Mouse (Mus musculus) left cerebral cortex, adult 18-20 months (tissue): ENCODE measurements at regions not wholly inside any gene's neighbourhood (a gene's known extent, or its start where the extent isn't known, plus 50 kb on each side); places are given as distances from the start of the nearest gene placed in this dataset.

Experiments used
- DNase-seq, 2 experiments: peaks; one replicate each; pipeline ENCODE4 v3.0.0; 2021 to 2022; ENCODE audit warnings: low spot score in 2 of 2, mixed read lengths in 1 of 2

- DNase-seq: no peak
Measured at GRCm38 (mm10) chrX:70871209-70871608, 178.8 kb upstream of the Mamld1 start.

GRCm38 (mm10) chrX:70881326-70881725 lies 168.7 kb upstream of the Mamld1 start:
- DNase-seq: no peak

- DNase-seq: peak; percentile 18 to 37
Measured at GRCm38 (mm10) chrX:70883461-70883860, 166.6 kb upstream of the Mamld1 start.

GRCm38 (mm10) chrX:70894517-70894916 lies 155.5 kb upstream of the Mamld1 start:
- DNase-seq: peak in 1 of 2 experiments; percentile 3

GRCm38 (mm10) chrX:70895554-70895953 lies 154.5 kb upstream of the Mamld1 start:
- DNase-seq: no peak

DNA sequence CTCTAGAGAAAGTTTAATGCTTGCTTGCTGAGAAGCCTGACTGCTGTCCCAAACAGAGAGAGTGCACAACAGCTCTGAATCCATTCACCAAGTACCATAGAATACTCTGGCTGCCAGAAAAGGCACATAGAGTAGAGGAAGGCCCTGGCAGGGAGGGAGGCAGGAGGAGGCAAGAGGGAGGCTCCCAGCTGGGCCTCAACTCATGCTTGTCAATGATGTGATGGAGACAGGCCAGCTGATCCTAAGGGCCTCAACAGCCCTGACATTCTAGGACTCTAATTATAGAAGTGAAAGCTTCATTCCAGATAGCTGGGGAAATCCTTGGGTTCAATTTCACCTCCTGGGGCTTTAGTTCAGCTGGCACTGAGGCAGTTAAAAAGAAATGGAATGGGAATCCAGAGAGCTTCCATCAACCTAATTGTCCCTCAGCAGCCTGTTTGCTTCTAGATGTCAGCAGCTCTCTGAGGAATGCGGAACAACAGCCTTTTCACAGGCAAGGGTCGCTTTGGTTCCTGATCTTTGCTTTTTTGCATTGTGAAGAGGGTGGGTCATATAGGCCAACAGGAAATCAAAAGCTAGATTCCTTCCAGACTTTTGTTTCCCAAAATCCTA lies 152.8 kb upstream of the Mamld1 start:
- no peak for DNase-seq

GRCm38 (mm10) chrX:70898836-70899235 lies 151.2 kb upstream of the Mamld1 start:
- peak in 1 of 2 experiments; percentile 2 for DNase-seq

GRCm38 (mm10) chrX:70899720-70900479 lies 150.2 kb upstream of the Mamld1 start:
- DNase-seq: peak; percentile 21 to 44

DNA sequence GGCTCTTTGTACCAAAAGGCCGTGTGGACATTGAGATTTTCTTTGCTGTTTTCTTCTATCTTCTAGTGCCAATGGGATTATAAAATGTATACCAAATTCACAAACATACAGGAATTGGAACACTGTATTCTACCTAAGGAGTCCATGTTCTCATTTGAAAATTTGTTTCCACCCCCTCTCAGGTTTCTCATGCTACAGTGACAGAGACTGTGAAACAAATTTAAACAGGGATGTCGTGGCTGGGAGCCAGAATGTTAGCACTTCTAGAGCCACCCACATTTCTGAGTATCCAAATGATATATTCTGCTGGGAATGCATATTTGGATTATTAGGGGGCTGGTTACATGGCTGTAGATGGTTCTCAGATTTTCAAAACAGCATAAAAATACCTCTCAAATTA lies 124.4 kb upstream of the Mamld1 start:
- DNase-seq: peak; percentile 21 to 33

GRCm38 (mm10) chrX:70931944-70932343 lies 118.1 kb upstream of the Mamld1 start:
- DNase-seq: no peak

GRCm38 (mm10) chrX:70945382-70945781 lies 104.7 kb upstream of the Mamld1 start:
- DNase-seq: no peak

GRCm38 (mm10) chrX:70946052-70946451 lies 104.0 kb upstream of the Mamld1 start:
- no peak for DNase-seq

GRCm38 (mm10) chrX:70949232-70949631 lies 100.8 kb upstream of the Mamld1 start:
- DNase-seq: no peak

DNA sequence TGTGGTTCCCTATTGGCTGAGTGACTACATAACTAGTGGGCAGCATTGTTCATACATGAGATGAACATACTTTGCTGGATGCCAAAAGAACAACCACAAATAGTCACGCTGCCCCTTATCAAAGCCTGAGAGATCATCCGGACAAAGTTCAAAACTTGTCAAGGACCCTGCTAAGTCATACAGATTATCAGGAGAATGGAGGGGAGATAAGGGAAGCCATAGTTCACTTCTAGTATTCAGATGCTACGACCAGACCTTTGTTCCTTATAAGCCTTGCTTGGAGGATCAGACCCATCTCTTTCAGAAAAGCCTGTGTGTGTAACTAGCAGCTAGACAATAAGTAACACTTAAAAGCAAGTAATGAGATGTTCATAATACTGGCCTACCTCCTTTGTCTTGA lies 97.0 kb upstream of the Mamld1 start:
- no peak for DNase-seq
